Mouse (Mus musculus) large intestine, adult 2 months (tissue): ENCODE data around the gene Sesn3. TPM values are rescaled to one million over a fixed set of nuclear protein-coding genes. Genes with fewer than 3 reads are reported as not detected.
A peak's percentile ranks its signal among the peaks of the same experiment; 100 is the strongest.
"Not testable (repeated sequence)": the region's sequence is repeated elsewhere in the genome, so short reads cannot be mapped to it uniquely, and the experiment has no call there.

Experiments used
- DNase-seq: peaks from one replicate; pipeline ENCODE4 v3.0.0-alpha.2; 2012; ENCODE audit warnings: low read depth, low spot score
- WGBS: fragments of 180-500 bp; shearing (Covaris S2); methylation state at CpG from one replicate; pipeline ENCODE4 v1.1.7; 2018; 5-methylcytosine and 5-hydroxymethylcytosine counted together
- polyA plus RNA-seq: library from polyadenylated mRNA; depleted of rRNA; stranded (reverse); fragments of >200 nt; gene quantifications from 2 replicates; pipeline ENCODE4 v1.2.3, GENCODE M21; 2012; rRNA removed

The Sesn3 gene
- polyA plus RNA-seq: 3.2 and 5.1 TPM in 2 replicates

GRCm38 (mm10) chr9:14274986-14275720 is at the start of gene Sesn3:
Sesn3 (plus strand) TSS chr9:14275067.
- WGBS: 4% methylated on average over 25 of the region's 25 CpGs
- peak; percentile 64 for DNase-seq

- WGBS: 87% methylated on average over 2 of the region's 2 CpGs
- DNase-seq: not testable (repeated sequence)
These were observed 47.8 kb upstream of the Sesn3 start for GRCm38 (mm10) chr9:14227086-14227485.

DNA sequence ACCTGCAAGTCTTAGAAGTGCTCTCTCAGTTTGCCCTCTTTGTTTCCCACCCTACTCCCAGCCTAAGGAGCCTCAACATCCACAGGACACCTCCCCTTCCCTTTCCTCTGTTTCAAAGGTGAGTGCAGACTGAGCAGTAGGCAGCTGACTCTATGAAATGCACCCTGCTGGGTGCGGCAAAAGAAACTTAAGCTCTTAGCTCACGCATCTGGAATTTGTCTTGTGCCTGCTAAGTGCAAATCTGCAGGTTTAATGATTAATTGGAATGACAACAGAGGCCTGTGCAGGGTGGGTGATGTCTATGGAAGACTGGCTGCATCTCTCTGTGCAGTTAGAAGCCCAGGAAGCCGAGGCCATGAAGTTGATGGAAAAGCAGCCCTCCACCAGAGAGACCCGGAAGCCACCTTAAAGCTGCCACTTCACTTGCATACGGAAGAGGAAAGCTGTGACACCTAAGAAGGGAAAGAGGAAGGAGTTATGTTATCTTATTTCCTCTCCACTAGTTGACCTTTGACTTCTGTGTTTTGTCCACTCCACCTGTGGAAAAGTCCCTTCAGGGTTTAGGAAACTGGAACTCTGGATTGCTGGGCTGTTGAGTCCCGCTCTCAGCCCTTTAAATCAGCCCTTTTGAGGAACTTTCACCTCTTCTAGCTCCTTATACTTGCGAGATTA is 41.0 kb upstream of the Sesn3 start:
- 32% methylated on average over 7 of the region's 7 CpGs for WGBS
- peak; percentile 33 for DNase-seq

- no peak for DNase-seq
- WGBS: 57% methylated on average over 2 of the region's 2 CpGs
These were observed 39.6 kb upstream of the Sesn3 start for GRCm38 (mm10) chr9:14235286-14235685.

DNA sequence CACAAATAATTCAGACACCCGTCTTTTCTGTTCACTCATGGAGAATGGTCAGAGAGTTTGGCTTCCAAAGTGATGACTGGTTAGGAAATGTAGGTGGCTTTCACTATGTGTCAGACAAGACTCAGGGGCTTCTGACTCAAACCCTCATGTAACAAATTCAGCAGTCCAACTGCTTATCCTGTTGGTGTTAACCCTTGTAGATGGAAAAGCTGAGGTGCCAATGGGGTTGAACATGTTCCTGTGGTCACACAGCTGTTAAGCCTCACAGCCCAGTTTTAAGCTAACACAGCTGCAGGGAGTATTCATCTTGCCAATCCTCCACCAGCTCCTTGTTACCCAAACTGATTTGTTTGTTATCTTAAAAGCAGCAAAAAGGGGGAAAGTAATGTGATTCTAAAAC is 33.9 kb upstream of the Sesn3 start:
- 85% methylated on average over 1 of the region's 1 CpGs for WGBS
- DNase-seq: not testable (repeated sequence)

- WGBS: 82% methylated on average over 2 of the region's 2 CpGs
- no peak for DNase-seq
These were observed 32.6 kb upstream of the Sesn3 start for GRCm38 (mm10) chr9:14242308-14242707.

DNA sequence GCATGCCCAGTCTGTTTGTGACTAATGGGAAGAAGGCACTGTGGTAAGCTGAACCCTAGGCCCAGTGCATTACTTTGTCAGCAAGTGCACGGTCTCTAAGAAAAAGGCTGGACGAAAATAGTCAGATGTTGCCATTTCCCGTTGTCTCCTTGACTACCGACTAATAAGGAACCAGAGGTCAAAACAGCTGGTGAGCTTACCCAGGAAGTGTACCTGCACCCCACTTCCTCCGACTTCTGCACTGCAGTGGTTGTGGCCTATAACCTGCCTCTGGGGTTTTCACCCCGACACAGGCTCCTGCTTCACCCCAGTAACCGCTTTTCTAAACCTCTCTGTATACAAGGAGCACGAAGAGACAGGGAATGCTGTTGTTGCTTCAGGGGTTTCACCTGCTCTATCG is 30.3 kb upstream of the Sesn3 start:
- no peak for DNase-seq
- WGBS: 50% methylated on average over 9 of the region's 9 CpGs

DNA sequence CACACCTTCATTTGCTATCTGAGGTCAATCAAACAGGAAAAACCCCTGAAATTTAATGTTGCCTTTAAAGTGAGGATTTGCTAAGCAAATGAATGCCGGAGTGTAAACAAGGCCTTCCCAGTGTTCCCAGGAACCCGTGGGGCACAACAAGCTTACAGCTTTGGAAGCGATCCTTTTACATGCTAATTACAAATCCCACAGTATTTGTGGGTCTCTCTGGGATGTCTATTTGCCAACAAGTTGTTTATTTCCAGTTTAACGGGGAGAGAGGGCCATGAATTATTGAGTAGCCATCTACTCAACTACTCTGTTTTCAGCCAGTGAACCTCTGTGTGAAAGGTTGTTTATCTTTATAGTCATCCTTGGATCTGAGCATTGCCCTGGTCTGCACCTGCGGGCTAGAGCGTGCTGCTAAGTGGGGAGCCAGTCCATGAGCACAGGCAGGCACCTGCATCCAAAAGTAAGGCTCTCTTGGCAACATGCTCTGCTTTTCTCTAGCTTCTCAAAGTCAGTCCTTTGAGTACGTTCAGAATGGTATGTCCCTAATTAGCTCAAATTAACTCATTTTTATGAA is 29.8 kb upstream of the Sesn3 start:
- 41% methylated on average over 7 of the region's 7 CpGs for WGBS
- DNase-seq: no peak

- 77% methylated on average over 11 of the region's 11 CpGs for WGBS
- no peak for DNase-seq
These were observed 28.7 kb upstream of the Sesn3 start for GRCm38 (mm10) chr9:14246016-14246799.

- no peak for DNase-seq
- 71% methylated on average over 12 of the region's 12 CpGs for WGBS
These were observed 27.2 kb upstream of the Sesn3 start for GRCm38 (mm10) chr9:14247480-14248208.

- DNase-seq: no peak
- 90% methylated on average over 3 of the region's 3 CpGs for WGBS
These were observed 26.7 kb upstream of the Sesn3 start for GRCm38 (mm10) chr9:14248209-14248596.

DNA sequence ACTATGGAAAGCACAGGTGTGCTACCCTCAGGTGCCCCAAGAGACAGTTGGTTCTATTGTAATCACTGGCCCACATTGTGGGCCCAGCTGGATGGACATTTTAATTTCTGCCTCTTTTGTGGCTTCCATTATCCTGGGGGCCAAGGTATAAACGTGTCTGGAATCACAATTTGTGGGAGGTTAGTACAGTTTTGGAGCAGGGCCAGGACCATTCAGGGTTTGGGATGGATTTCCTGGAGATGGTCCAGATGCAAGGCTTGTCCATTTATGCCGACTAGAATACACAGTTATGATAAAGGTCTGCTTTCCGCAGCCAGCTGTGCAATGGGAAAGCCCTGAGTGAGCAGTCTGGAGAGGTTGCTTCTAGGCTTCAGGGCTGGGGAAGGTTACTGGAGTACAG is 13.7 kb upstream of the Sesn3 start:
- WGBS: 23% methylated on average over 3 of the region's 3 CpGs
- no peak for DNase-seq

DNA sequence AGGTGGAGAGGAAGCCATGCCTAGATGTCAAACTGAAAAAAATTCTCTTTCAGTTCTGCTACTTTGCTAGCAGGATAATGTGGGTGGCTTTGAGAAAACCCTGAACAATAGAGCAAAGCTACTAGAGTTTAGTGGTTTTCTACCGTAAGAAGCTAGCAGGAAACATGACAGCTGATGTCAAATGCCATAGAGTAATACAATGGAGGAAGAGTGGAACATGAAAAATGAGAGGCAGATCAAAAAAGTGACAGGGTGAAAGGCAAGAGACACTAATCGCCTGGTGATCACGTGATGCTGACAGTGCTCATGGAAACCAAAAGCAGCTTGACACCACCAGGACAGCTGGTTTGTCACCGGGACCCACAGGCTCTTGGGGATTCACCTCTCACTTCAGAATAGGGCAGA is 12.3 kb upstream of the Sesn3 start:
- 72% methylated on average over 4 of the region's 4 CpGs for WGBS

DNA sequence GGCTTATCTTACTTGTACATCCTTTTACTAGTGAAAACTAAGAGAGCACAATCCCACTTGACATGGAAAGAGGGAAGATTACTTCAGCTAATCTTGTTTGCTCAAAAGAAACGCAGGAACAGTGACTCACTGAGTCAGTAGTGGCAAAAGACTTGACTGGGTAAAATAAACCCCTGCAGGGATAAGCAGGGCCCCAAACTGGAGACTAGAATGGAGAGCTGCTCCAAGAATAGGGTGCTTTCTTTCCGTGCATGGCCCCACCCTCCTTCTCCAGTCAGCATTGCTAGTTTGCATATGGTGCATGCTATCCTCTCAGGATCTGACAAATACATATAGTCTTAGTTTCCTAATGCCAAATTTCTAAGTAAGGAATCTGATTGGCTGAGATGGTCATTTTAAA is 8.4 kb upstream of the Sesn3 start:
- no peak for DNase-seq
- 44% methylated on average over 2 of the region's 2 CpGs for WGBS

More for the DNA sequence above, 12.3 kb upstream of the Sesn3 start:
- DNase-seq: no peak

DNA sequence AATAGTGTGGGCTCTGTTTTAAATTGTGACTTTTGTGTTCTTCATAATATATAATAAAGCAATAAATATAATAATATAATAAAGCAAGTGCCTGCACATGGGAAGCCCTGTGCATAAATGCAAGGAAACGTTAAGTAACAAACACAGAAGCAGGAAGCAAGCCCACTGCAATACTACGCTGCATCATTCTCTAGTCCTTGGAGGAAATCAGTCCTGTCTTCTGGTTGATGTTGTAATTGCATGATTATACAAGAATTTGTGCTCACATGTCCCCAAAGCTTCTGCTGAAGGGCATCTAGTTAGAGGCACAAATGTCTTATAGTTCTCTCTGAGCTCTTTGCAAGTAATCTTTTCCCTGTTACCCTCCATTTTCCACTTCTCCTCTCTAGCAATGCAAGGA is 6.3 kb upstream of the Sesn3 start:
- 64% methylated on average over 2 of the region's 2 CpGs for WGBS
- DNase-seq: no peak

DNA sequence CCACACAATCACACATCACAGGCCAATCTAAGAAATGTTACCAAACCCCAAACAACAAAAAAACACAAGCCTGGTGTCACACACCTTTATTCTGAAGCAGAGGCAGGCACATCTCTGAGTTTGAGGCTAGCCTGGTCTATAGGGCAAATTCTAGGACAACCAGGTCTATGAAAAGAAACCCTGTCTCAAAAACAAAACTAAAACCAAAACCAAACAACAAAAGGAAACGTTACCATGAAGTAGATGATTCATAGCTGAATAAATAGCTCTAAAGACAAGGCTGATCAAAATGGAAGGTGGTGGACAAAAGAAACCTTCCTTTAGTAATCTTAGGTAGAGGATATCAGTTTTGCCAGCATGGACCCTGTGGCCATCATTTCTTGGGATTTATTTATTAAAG is 1.9 kb upstream of the Sesn3 start:
- DNase-seq: no peak
- 15% methylated on average over 1 of the region's 1 CpGs for WGBS

- WGBS: 36% methylated on average over 5 of the region's 5 CpGs
- no peak for DNase-seq
These were observed 281 bp upstream of the Sesn3 start for GRCm38 (mm10) chr9:14274586-14274985.

DNA sequence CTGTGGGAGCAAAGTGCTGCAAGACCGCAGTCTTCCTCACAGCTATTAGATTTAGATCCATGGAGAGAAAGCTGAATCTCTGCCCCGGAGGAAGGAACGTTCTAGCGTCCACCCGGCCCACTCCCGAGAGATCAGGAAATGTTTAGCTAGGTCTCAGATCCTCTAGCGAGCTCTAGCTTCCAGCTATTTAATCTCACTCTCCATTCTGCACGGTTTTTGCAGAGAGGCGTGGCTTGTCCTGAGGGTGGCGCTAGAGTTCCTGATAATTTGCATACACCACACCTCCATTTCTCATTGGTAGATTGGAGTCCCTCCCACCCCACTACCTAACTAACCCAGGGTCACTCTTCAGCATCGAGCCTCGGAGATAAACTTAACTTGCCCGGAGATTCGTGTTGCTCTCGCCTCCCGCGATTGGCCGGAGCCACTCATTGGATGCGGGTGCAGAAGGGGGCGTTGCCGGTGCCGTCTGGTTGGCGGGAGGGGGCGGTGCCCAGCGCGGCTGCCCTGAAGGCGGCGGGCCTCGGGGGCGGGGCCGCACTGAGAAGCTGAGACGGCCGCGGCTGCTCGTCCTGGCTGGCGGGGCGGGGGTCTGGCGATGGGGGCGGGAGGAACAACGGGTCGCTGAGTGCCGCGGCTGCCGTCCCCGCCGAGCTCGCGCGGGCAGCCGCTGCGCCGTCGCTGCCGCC is 1.1 kb downstream of the Sesn3 start:
- WGBS: under 1% methylated on average over 53 of the region's 54 CpGs

More for the DNA sequence above, 1.1 kb downstream of the Sesn3 start:
- DNase-seq: peak; percentile 99
